ENCODE assay signal across 14 mouse cellular contexts in the genomic region with DNA sequence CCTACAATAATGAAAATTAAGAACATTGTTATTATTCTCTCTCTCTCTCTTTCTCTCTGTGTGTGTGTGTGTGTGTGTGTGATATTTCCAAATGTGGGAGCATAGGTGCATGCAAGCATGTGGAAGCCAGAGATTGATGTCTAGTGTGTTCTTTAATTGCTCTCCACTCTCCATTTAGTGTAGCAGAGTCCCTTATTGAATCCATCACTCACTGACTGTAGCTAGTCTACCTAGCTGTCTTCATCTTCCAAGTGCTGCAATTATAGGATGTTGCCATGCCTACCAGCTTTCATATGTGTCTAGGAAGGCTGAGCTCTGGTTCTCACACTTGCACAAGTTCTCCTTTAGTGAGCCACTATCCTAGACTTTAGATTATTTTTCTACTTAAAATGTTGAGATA. TPM values are rescaled to one million over a fixed set of nuclear protein-coding genes. Genes with fewer than 3 reads are reported as not detected.
"Had no signal": no experiment of that assay in that cellular context is flagged by ENCODE, and none has a peak within 500 bp of the region (broad histone marks: within the 10 kb centered on the region; RNA-seq: fewer than 3 reads in every experiment).

No protein-coding gene starts in this region.

- H3K4me1 ChIP-seq: limb, embryonic 15.5 days; liver, embryonic 12.5 days; midbrain, embryonic 13.5 days had no signal

- ATAC-seq: liver, embryonic 12.5 days; midbrain, embryonic 13.5 days had no signal

- H3K4me3 ChIP-seq: limb, embryonic 15.5 days; liver, embryonic 12.5 days; midbrain, embryonic 13.5 days; myocyte had no signal

- H3K27me3 ChIP-seq: limb, embryonic 15.5 days; liver, embryonic 12.5 days; midbrain, embryonic 13.5 days had no signal

- H3K4me2 ChIP-seq: limb, embryonic 15.5 days; liver, embryonic 12.5 days; lung, embryonic 14.5 days; midbrain, embryonic 13.5 days had no signal

- H3K36me3 ChIP-seq: limb, embryonic 15.5 days; liver, embryonic 12.5 days; midbrain, embryonic 13.5 days had no signal

- DNase-seq: kidney, adult 8-10 months; kidney, postnatal 25 days; layer of hippocampus, adult 9-11 months; layer of hippocampus, postnatal 36 days; lung, embryonic 14.5 days; lung, postnatal 14 days; thymus, adult 18-20 months; thymus, postnatal 14 days had no signal

- H3K9me3 ChIP-seq: limb, embryonic 15.5 days; liver, embryonic 12.5 days; midbrain, embryonic 13.5 days had no signal

- H3K9ac ChIP-seq: limb, embryonic 15.5 days; liver, embryonic 12.5 days; lung, embryonic 14.5 days; midbrain, embryonic 13.5 days had no signal

- H3K27ac ChIP-seq: limb, embryonic 15.5 days; liver, embryonic 12.5 days; macrophage; midbrain, embryonic 13.5 days had no signal

RNA-seq across cellular contexts. Expression of gene Emcn, which starts 30.9 kb away (rescaled TPM):
- total RNA-seq: neutrophil, adult 5-6 weeks had no signal
- polyA plus RNA-seq: macrophage, myocyte had no signal
